Mouse (Mus musculus) induced T-regulatory cell, adult 2 months (primary cell): ENCODE measurements around the gene Svbp.
A peak's percentile ranks its signal among the peaks of the same experiment; 100 is the strongest.

Experiments used
- DNase-seq: peaks from one replicate; pipeline ENCODE4 v3.0.0-alpha.2; 2012; ENCODE audit warnings: low read depth

Svbp gene

DNA sequence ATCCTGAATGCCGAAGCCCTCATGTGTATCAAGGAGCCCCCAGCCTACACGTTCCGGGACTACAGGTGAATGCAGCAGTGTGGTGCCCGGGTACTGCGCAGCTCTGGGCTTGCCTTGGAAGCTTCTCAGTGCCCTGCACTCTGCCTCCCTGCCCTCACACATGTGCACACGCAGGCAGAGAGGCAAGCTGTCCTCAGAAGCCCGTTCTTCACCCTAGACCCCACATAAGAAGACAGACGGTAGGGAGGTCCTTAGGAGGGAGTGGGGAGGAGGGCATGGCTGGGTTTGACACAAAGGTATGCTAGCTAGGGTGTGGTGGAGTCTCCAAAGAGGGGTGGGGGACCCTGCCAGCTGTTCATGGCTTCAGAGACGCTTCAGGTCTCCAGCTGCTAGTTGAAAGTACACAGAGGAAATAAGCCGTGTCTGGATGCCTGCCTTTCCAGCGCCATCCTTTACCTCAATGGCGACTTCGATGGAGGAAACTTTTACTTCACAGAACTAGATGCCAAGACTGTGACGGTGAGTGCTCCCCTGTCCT is 51.7 kb downstream of the Svbp start:
- DNase-seq, result no peak

- DNase-seq, result peak; percentile 69
These were observed 52.5 kb downstream of the Svbp start for GRCm38 (mm10) chr4:119247462-119248235.

- no peak for DNase-seq
These were observed 53.4 kb downstream of the Svbp start for GRCm38 (mm10) chr4:119248407-119248965.
